Mouse (Mus musculus) left cerebral cortex, postnatal 4 days (tissue): ENCODE data around the gene Nr4a1. TPM values are rescaled to one million over a fixed set of nuclear protein-coding genes. Genes with fewer than 3 reads are reported as not detected.

ENCODE experiments used
- DNase-seq: peaks from one replicate; pipeline ENCODE4 v3.0.0-alpha.2; 2022
- intact Hi-C: fragments of 180-260 bp; cut with DNase I; formaldehyde crosslinking; loops from one replicate; pipeline ENCODE4 v1.15.1; 2025
- total RNA-seq, 2 experiments: library from RNA; stranded (reverse); gene quantifications; 2 replicates each; pipeline ENCODE4 v1.2.3; 2021

Nr4a1 gene
- total RNA-seq, 2 experiments from 2014 or later, result 20.1 to 22.6 TPM

- DNase-seq, result no peak
These were observed 21.5 kb upstream of the Nr4a1 start for GRCm38 (mm10) chr15:101232607-101233006.

GRCm38 (mm10) chr15:101233183-101233582, 20.9 kb upstream of the Nr4a1 start:
- intact Hi-C loops, result no loop called here
- DNase-seq, result no peak

More at GRCm38 (mm10) chr15:101232607-101233006, 21.5 kb upstream of the Nr4a1 start:
- intact Hi-C loops, result no loop called here

- intact Hi-C loops, result no loop called here
- no peak for DNase-seq
These were observed 20.3 kb upstream of the Nr4a1 start for GRCm38 (mm10) chr15:101233641-101234275.

- no peak for DNase-seq
- intact Hi-C loops, result no loop called here
These were observed 19.3 kb upstream of the Nr4a1 start for GRCm38 (mm10) chr15:101234611-101235341.

- no peak for DNase-seq
- intact Hi-C loops, result no loop called here
These were observed 18.7 kb upstream of the Nr4a1 start for GRCm38 (mm10) chr15:101235342-101235698.

GRCm38 (mm10) chr15:101235728-101236327, 18.2 kb upstream of the Nr4a1 start:
- intact Hi-C loops, result no loop called here
- no peak for DNase-seq

- DNase-seq, result peak; percentile 73
- intact Hi-C loops, result no loop called here
These were observed 17.2 kb upstream of the Nr4a1 start for GRCm38 (mm10) chr15:101236878-101237277.

- peak; percentile 71 for DNase-seq
- intact Hi-C loops, result loop anchor here (2.0 kb wide), 1 partner anchor 78 kb away; no protein-coding TSS in a partner anchor
These were observed 15.1 kb upstream of the Nr4a1 start for GRCm38 (mm10) chr15:101238885-101239511.

GRCm38 (mm10) chr15:101239821-101240220, 14.2 kb upstream of the Nr4a1 start:
- DNase-seq, result no peak
- intact Hi-C loops, result loop anchor here (1.0 to 2.0 kb wide), 2 partner anchors 43 to 77 kb away; no protein-coding TSS in a partner anchor

GRCm38 (mm10) chr15:101240799-101241204, 13.3 kb upstream of the Nr4a1 start:
- intact Hi-C loops, result loop anchor here (1.0 kb wide), 1 partner anchor 42 kb away; no protein-coding TSS in a partner anchor
- DNase-seq, result peak; percentile 81

GRCm38 (mm10) chr15:101241236-101241635, 12.8 kb upstream of the Nr4a1 start:
- intact Hi-C loops, result no loop called here
- no peak for DNase-seq

- intact Hi-C loops, result no loop called here
- DNase-seq, result no peak
These were observed 12.2 kb upstream of the Nr4a1 start for GRCm38 (mm10) chr15:101241853-101242252.

- intact Hi-C loops, result no loop called here
- DNase-seq, result peak; percentile 42
These were observed 11.4 kb upstream of the Nr4a1 start for GRCm38 (mm10) chr15:101242645-101243044.

GRCm38 (mm10) chr15:101244012-101244411, 10.1 kb upstream of the Nr4a1 start:
- no peak for DNase-seq
- intact Hi-C loops, result no loop called here

GRCm38 (mm10) chr15:101246231-101247154, 7.6 kb upstream of the Nr4a1 start:
- DNase-seq, result peak; percentile 95
- intact Hi-C loops, result no loop called here

- intact Hi-C loops, result no loop called here
- DNase-seq, result no peak
These were observed 6.9 kb upstream of the Nr4a1 start for GRCm38 (mm10) chr15:101247155-101247498.

- intact Hi-C loops, result no loop called here
- no peak for DNase-seq
These were observed 5.9 kb upstream of the Nr4a1 start for GRCm38 (mm10) chr15:101248029-101248710.

GRCm38 (mm10) chr15:101250220-101250800, 3.8 kb upstream of the Nr4a1 start:
- intact Hi-C loops, result no loop called here
- DNase-seq, result no peak

GRCm38 (mm10) chr15:101251930-101252329, 2.1 kb upstream of the Nr4a1 start:
- no peak for DNase-seq
- intact Hi-C loops, result no loop called here
